Mouse (Mus musculus) ovary, postnatal 14 days (tissue): ENCODE data around the gene Ccdc121.
"Not testable (repeated sequence)": the region's sequence is repeated elsewhere in the genome, so short reads cannot be mapped to it uniquely, and the experiment has no call there.

ENCODE experiments used
- DNase-seq: peaks from one replicate; pipeline ENCODE4 v3.0.0; 2022; ENCODE audit warnings: low spot score

The Ccdc121 gene

GRCm38 (mm10) chr1:181512430-181513129 is 1.3 kb upstream of the Ccdc121 start:
- DNase-seq: no peak

- not testable (repeated sequence) for DNase-seq
Measured at GRCm38 (mm10) chr1:181510855-181511254, 396 bp downstream of the Ccdc121 start.

GRCm38 (mm10) chr1:181505367-181505766 is 5.9 kb downstream of the Ccdc121 start:
- no peak for DNase-seq

- no peak for DNase-seq
Measured at GRCm38 (mm10) chr1:181503471-181503870, 7.8 kb downstream of the Ccdc121 start.

- no peak for DNase-seq
Measured at GRCm38 (mm10) chr1:181484696-181485095, 26.6 kb downstream of the Ccdc121 start.

GRCm38 (mm10) chr1:181476557-181476956 is 34.7 kb downstream of the Ccdc121 start:
- no peak for DNase-seq

GRCm38 (mm10) chr1:181476141-181476540 is 35.1 kb downstream of the Ccdc121 start:
- DNase-seq: no peak

GRCm38 (mm10) chr1:181469415-181469814 is 41.8 kb downstream of the Ccdc121 start:
- DNase-seq: no peak

GRCm38 (mm10) chr1:181467321-181467670 is 44.0 kb downstream of the Ccdc121 start:
- DNase-seq: no peak

- no peak for DNase-seq
Measured at GRCm38 (mm10) chr1:181466601-181467320, 44.5 kb downstream of the Ccdc121 start.

- DNase-seq: no peak
Measured at GRCm38 (mm10) chr1:181466040-181466439, 45.2 kb downstream of the Ccdc121 start.

GRCm38 (mm10) chr1:181465027-181465426 is 46.2 kb downstream of the Ccdc121 start:
- DNase-seq: no peak

GRCm38 (mm10) chr1:181462906-181463179 is 48.4 kb downstream of the Ccdc121 start:
- no peak for DNase-seq

- no peak for DNase-seq
Measured at GRCm38 (mm10) chr1:181462051-181462905, 49.0 kb downstream of the Ccdc121 start.

GRCm38 (mm10) chr1:181461484-181461883 is 49.8 kb downstream of the Ccdc121 start:
- DNase-seq: no peak

GRCm38 (mm10) chr1:181460283-181460682 is 51.0 kb downstream of the Ccdc121 start:
- DNase-seq: no peak
